Mouse (Mus musculus) megakaryocyte, embryonic 14.5 days (primary cell): ENCODE results near the gene Tspan32.

Experiments used
- FLI1 ChIP-seq: IDR thresholded peaks from 2 replicates; pipeline ENCODE4 v1.6.1; 2012; ENCODE audit warnings: low read length, inconsistent platforms, mixed read lengths
- GATA1 ChIP-seq: IDR thresholded peaks from 3 replicates; pipeline ENCODE4 v1.6.1; 2012; ENCODE audit warnings: mixed read lengths, low read length, inconsistent platforms, borderline replicate concordance

DNA sequence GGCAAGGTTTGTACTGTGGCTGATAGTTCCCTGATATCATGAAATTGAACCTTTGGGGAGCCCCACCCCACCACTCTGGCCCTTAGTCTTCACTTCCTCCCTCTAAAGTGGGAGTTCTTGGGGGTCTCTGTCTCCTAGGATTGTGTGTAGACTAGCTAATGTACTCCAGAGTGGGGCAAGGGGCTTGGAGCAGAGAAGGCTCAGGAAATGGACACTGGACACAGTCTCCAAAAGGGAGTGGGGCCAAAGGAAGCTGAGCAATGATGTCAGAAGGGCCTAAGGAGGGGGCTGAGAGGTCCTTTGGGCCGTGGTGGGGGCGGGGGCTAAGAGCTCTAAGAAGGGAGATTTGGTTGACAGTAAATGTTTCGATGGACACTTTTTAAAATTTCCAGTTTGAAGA lies 50.2 kb downstream of the Tspan32 start:
- TF ChIP-seq FLI1 (no peak), GATA1 (no peak)
